Comparison of ENCODE assay signal across 11 mouse cellular contexts in the genomic region with DNA sequence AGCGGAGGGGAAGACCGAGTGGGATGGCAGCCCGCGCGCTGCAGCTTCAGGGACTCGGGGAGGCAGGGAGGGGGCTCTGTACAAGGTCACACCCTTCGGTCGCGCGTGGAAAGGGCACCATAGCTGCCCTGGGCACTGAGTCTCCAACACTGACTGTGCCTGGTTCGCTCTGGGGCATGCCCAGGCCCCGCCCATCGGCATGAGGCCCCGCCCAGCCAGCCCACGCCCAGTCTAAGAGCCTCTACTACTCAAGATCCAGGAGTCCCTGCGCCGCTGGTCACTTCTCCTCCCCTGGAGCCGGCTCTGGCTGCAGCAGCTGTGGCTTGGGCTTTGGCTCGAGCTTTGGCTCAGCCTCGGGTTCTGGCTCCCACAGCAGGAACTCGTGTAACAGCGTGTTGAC. TPM values are rescaled to one million over a fixed set of nuclear protein-coding genes. Genes with fewer than 3 reads are reported as not detected.
DNase-seq lines count a peak whose midpoint lies in the region; ATAC-seq and TF ChIP-seq lines count a peak whose summit lies in the region.
"Had no signal": no experiment of that assay in that cellular context is flagged by ENCODE, and none has a peak within 500 bp of the region (broad histone marks: within the 10 kb centered on the region; RNA-seq: fewer than 3 reads in every experiment).

No protein-coding gene starts in this region.

- no peaks in the 10 kb centered on the region; the same call in 1 of the 2 replicates for H3K4me1 ChIP-seq in lung, embryonic 14.5 days (ENCODE audit: insufficient read depth)
- peaks cover 22% of the 10 kb centered on the region for H3K4me1 ChIP-seq in G1E (ENCODE audit: insufficient read depth, low read depth, low read length)
- peaks cover 31% of the 10 kb centered on the region for H3K4me1 ChIP-seq in neural tube, embryonic 15.5 days

- H3K4me2 ChIP-seq in lung, embryonic 14.5 days = no peak overlapping the region
- H3K4me2 ChIP-seq in neural tube, embryonic 15.5 days = no peak overlapping the region
- H3K4me2 ChIP-seq: embryonic facial prominence, embryonic 13.5 days had no signal

- no peak overlapping the region for H3K4me3 ChIP-seq in lung, embryonic 14.5 days (ENCODE audit: low read depth, low read length)
- no peak overlapping the region; the same call in 1 of the 2 replicates for H3K4me3 ChIP-seq in G1E (ENCODE audit: low read depth, low read length)
- H3K4me3 ChIP-seq in neural tube, embryonic 15.5 days (replicated peaks) = no peak overlapping the region
- H3K4me3 ChIP-seq: embryonic facial prominence, embryonic 13.5 days had no signal

- no peak for TF ChIP-seq CTCF in lung, embryonic 14.5 days (IDR thresholded peaks at IDR 0.05; ENCODE audit: low read depth)
- no peak for TF ChIP-seq CTCF in G1E (IDR thresholded peaks at IDR 0.05; ENCODE audit: low read depth, low read length)

- H3K36me3 ChIP-seq in lung, embryonic 14.5 days (ENCODE audit: insufficient read depth) = peaks cover 42% of the 10 kb centered on the region
- H3K36me3 ChIP-seq in G1E (replicated peaks) = peaks cover 39% of the 10 kb centered on the region
- H3K36me3 ChIP-seq in neural tube, embryonic 15.5 days = peaks cover 46% of the 10 kb centered on the region

- H3K9ac ChIP-seq in lung, embryonic 14.5 days = no peak overlapping the region
- H3K9ac ChIP-seq in neural tube, embryonic 15.5 days (replicated peaks) = no peak overlapping the region
- H3K9ac ChIP-seq: embryonic facial prominence, embryonic 13.5 days had no signal

- WGBS in lung, embryonic 14.5 days = 42% methylated on average over 22 of the region's 22 CpGs
- WGBS in neural tube, embryonic 15.5 days = 49% methylated on average over 22 of the region's 22 CpGs

- H3K27me3 ChIP-seq in lung, embryonic 14.5 days (ENCODE audit: insufficient read depth, low read length) = no peaks in the 10 kb centered on the region
- H3K27me3 ChIP-seq in G1E (ENCODE audit: insufficient read depth, low read length) = peaks cover 28% of the 10 kb centered on the region
- no peaks in the 10 kb centered on the region for H3K27me3 ChIP-seq in neural tube, embryonic 15.5 days (replicated peaks)
- H3K27me3 ChIP-seq: embryonic facial prominence, embryonic 13.5 days had no signal

- no peaks in the 10 kb centered on the region for H3K9me3 ChIP-seq in lung, embryonic 14.5 days (ENCODE audit: low read depth, low read length)
- 0 out of 2 replicates have a peak, but pooled peaks cover 2% of the 10 kb centered on the region for H3K9me3 ChIP-seq in G1E (replicated peaks)
- H3K9me3 ChIP-seq in neural tube, embryonic 15.5 days (replicated peaks) = no peaks in the 10 kb centered on the region
- H3K9me3 ChIP-seq: embryonic facial prominence, embryonic 13.5 days had no signal

- DNase-seq in cerebellum, adult 11-12 months = peak; percentile 45
- DNase-seq in cerebellum, postnatal 10 days = no peak
- DNase-seq in lung, embryonic 14.5 days = peak; percentile 16
- no peak for DNase-seq in lung, postnatal 14 days
- DNase-seq in G1E (ENCODE audit: low spot score) = peak; percentile 31
- DNase-seq in liver = peak; percentile 76
- no peak for DNase-seq in adrenal gland, postnatal 25 days
- DNase-seq: gastrocnemius, postnatal 25 days had no signal

- no peak overlapping the region for H3K27ac ChIP-seq in lung, embryonic 14.5 days (ENCODE audit: low read depth)
- no peak overlapping the region for H3K27ac ChIP-seq in neural tube, embryonic 15.5 days (replicated peaks)
- H3K27ac ChIP-seq: embryonic facial prominence, embryonic 13.5 days had no signal

- ATAC-seq in lung, embryonic 14.5 days (ENCODE audit: insufficient read depth) = peak; percentile 6; the same call in 1 of the 2 replicates
- ATAC-seq in G1E (ENCODE audit: extremely low read depth, insufficient number of reproducible peaks, low FRiP score, poor library complexity, severe bottlenecking) = no peak
- no peak for ATAC-seq in neural tube, embryonic 15.5 days (ENCODE audit: low FRiP score)
- ATAC-seq: inflammation-experienced regulatory T-cells, adult 6 months had no signal

RNA-seq across cellular contexts. Expression of a gene that starts 6.5 kb away (rescaled TPM):
- 36.6 and 47.8 TPM in 2 replicates for polyA plus RNA-seq in lung, embryonic 14.5 days (2014; fragmentation: Nextera tagmentation; extraction: Ambion mirVana)
- total RNA-seq in G1E (2014; fragmentation: Nextera tagmentation) = 2.6 and 3.9 TPM in 2 replicates
- total RNA-seq in G1E (2017) = 4.5 and 5.0 TPM in 2 replicates
- polyA plus RNA-seq in G1E (2012) = 17.0 and 20.9 TPM in 2 replicates
- 160 and 192 TPM in 2 replicates for polyA plus RNA-seq in neural tube, embryonic 15.5 days (2015; fragmentation: Nextera tagmentation; extraction: Ambion mirVana)
- total RNA-seq in adrenal gland, postnatal 25 days (2021) = 63.0 and 82.8 TPM in 2 replicates

RNA-seq across cellular contexts. Expression of a gene that starts 7.9 kb away (rescaled TPM):
- 134 and 135 TPM in 2 replicates for polyA plus RNA-seq in lung, embryonic 14.5 days (2014; fragmentation: Nextera tagmentation; extraction: Ambion mirVana)
- total RNA-seq in G1E (2014; fragmentation: Nextera tagmentation) (42.0 and 65.5 TPM in 2 replicates), G1E (2017) (68.2 and 74.9 TPM in 2 replicates)
- polyA plus RNA-seq in G1E (2012) = 149 and 161 TPM in 2 replicates
- polyA plus RNA-seq in neural tube, embryonic 15.5 days (2015; fragmentation: Nextera tagmentation; extraction: Ambion mirVana) = 181 and 182 TPM in 2 replicates
- total RNA-seq in adrenal gland, postnatal 25 days (2021) = 109 and 113 TPM in 2 replicates

RNA-seq across cellular contexts. Expression of a gene that starts 12.1 kb away (rescaled TPM):
- polyA plus RNA-seq in lung, embryonic 14.5 days (2014; fragmentation: Nextera tagmentation; extraction: Ambion mirVana) = 101 and 111 TPM in 2 replicates
- 51.9 and 56.2 TPM in 2 replicates for total RNA-seq in G1E (2014; fragmentation: Nextera tagmentation)
- total RNA-seq in G1E (2017) = 16.2 and 19.6 TPM in 2 replicates
- 209 and 288 TPM in 2 replicates for polyA plus RNA-seq in G1E (2012)
- polyA plus RNA-seq in neural tube, embryonic 15.5 days (2015; fragmentation: Nextera tagmentation; extraction: Ambion mirVana) = 223 and 252 TPM in 2 replicates
- total RNA-seq in adrenal gland, postnatal 25 days (2021) = 62.5 and 64.7 TPM in 2 replicates

RNA-seq across cellular contexts. Expression of a gene that starts 28.9 kb away (rescaled TPM):
- polyA plus RNA-seq in lung, embryonic 14.5 days (2014; fragmentation: Nextera tagmentation; extraction: Ambion mirVana) = 2.4 and 3.1 TPM in 2 replicates
- total RNA-seq in G1E (2014; fragmentation: Nextera tagmentation) (0.97 and 1.1 TPM in 2 replicates), G1E (2017) (2.1 and 2.5 TPM in 2 replicates)
- 1.4 and 1.5 TPM in 2 replicates for polyA plus RNA-seq in G1E (2012)
- polyA plus RNA-seq in neural tube, embryonic 15.5 days (2015; fragmentation: Nextera tagmentation; extraction: Ambion mirVana) = 5.7 and 6.8 TPM in 2 replicates
- total RNA-seq in adrenal gland, postnatal 25 days (2021) = 17.3 and 23.3 TPM in 2 replicates

RNA-seq across cellular contexts. Expression of a gene that starts 31.0 kb away (rescaled TPM):
- 7.6 and 9.6 TPM in 2 replicates for polyA plus RNA-seq in lung, embryonic 14.5 days (2014; fragmentation: Nextera tagmentation; extraction: Ambion mirVana)
- total RNA-seq in G1E (2014; fragmentation: Nextera tagmentation) (5.8 and 6.4 TPM in 2 replicates), G1E (2017) (14.6 and 18.2 TPM in 2 replicates)
- 26.1 and 33.3 TPM in 2 replicates for polyA plus RNA-seq in G1E (2012)
- 15.4 and 17.1 TPM in 2 replicates for polyA plus RNA-seq in neural tube, embryonic 15.5 days (2015; fragmentation: Nextera tagmentation; extraction: Ambion mirVana)
- total RNA-seq in adrenal gland, postnatal 25 days (2021) = 26.5 and 28.7 TPM in 2 replicates

Comparison
In these comparisons a context has a peak if more than half of its experiments do, and no peak if none do; other contexts are left out.
1. DNase-seq: peak in cerebellum, adult 11-12 months (single experiment), lung, embryonic 14.5 days (single experiment), G1E (single experiment) and liver (single experiment); none in cerebellum, postnatal 10 days (0 of 2), lung, postnatal 14 days (single experiment) and adrenal gland, postnatal 25 days (single experiment).